Mouse (Mus musculus): Measurements from ENCODE around the gene Chd2.

DNA sequence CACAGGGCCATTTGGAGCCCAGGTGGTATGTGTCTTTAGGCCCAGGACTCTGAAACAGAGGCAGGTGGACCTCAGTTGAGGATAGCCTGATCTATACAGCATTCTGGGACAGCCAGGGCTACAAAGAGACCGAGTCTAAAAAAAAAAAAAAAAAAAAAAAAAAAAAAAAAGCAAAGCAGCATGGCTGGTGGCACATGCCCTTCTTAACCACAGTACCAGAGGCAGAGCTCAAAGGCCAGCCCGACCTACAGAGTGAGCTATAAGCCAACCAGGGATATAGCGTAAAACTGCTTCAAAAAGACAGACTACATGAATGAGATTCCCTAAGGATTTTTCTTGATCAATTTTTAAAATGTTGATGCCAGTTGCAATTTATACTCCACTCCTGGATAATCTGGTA lies 9.5 kb downstream of the Chd2 start:
- TF ChIP-seq POLR2AphosphoS5 (IDR thresholded peaks at IDR 0.05; ENCODE audit: insufficient replicate concordance, low read depth, low read length) (no peak), CTCF (IDR thresholded peaks at IDR 0.05; ENCODE audit: low read depth, low read length) (no peak), TAL1 (conservative IDR thresholded peaks at IDR 0.05; ENCODE audit: low read depth, low read length) (no peak), GATA1 (IDR thresholded peaks at IDR 0.05; ENCODE audit: borderline replicate concordance, low read length) (no peak), GATA2 (IDR thresholded peaks at IDR 0.05; ENCODE audit: borderline replicate concordance, low read depth, low read length) (no peak)

Data from G1E (cell line).